Mouse (Mus musculus): ENCODE measurements at regions not wholly inside any gene's neighbourhood (a gene's known extent, or its start where the extent isn't known, plus 50 kb on each side); places are given as distances from the start of the nearest gene placed in this dataset.

DNA sequence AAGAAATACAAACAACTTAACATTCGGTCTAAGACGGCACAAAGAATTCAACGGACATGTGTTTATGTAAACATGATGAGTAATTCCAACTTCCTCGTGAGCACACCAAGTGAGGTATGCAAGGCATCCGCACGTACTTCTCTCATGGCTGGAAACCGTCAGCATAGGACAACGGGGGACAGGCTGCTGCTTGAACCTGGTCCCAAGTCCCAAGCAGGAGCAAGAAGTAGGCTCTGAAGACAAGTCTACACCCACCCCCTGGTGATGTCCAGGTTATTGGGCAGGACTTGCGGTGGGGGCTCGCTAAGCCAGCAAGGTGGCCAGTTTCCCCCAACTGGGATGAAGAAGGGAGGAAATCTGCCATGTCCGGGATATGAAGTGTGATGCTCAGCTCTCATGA, 71.5 kb upstream of the Irs2 start:
- no peak for TF ChIP-seq CTCF (IDR thresholded peaks at IDR 0.05; ENCODE audit: extremely low read depth, insufficient read length, insufficient replicate concordance, low read depth, low read length)
- no peak for TF ChIP-seq POLR2A (IDR thresholded peaks at IDR 0.05; ENCODE audit: low read depth, low read length)

All from small intestine, adult 2 months (tissue).